Mouse (Mus musculus): ENCODE measurements at regions not wholly inside any gene's neighbourhood (a gene's known extent, or its start where the extent isn't known, plus 50 kb on each side); places are given as distances from the start of the nearest gene placed in this dataset.

GRCm38 (mm10) chr3:121867301-121867700 is 52.2 kb upstream of the Abcd3 start:
- no peak for ATAC-seq (replicated peaks; ENCODE audit: low FRiP score, poor library complexity, severe bottlenecking)

DNA sequence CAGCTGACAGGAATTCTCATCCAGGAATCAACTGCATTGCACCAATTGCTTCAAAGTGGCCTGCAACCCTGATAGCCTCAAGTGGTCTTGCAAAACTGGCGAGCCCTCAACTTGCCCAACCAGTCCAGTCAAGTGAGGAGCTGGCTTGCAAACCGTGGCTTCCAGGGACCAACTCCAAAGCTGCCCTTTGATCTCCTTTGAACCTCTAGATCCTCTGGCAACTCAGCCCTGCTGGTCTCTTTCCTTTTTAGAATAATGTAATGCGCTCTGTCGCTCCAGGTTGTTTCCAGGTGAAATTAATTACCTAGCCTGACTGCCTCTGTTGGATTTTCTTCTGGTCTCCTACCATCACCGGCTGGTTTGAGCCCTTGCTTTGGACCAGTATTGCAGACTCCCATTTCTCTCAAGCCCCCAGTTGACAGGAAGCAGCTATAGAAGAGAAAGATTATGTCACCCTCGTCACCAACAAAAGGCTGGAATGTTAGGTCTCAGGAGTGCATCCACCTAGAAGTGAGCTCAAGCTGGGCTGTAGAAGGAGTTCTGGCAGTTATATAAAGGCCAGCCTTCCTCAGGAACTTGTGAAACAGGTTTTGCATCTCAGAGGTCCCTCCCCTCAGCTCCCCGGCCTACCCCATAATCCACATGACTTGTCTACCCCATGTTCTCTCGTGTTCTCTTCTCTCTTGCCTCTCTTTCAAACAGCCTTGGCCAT is 49.8 kb upstream of the Abcd3 start:
- ATAC-seq (replicated peaks; ENCODE audit: low FRiP score, poor library complexity, severe bottlenecking) = no peak

All from erythroid progenitor cell, adult 5-6 weeks (primary cell).